Mouse (Mus musculus): ENCODE results near the gene Nkpd1. TPM values are rescaled to one million over a fixed set of nuclear protein-coding genes. Genes with fewer than 3 reads are reported as not detected.

The Nkpd1 gene
- 0.27 and 0.68 TPM in 2 replicates for total RNA-seq (2017)

DNA sequence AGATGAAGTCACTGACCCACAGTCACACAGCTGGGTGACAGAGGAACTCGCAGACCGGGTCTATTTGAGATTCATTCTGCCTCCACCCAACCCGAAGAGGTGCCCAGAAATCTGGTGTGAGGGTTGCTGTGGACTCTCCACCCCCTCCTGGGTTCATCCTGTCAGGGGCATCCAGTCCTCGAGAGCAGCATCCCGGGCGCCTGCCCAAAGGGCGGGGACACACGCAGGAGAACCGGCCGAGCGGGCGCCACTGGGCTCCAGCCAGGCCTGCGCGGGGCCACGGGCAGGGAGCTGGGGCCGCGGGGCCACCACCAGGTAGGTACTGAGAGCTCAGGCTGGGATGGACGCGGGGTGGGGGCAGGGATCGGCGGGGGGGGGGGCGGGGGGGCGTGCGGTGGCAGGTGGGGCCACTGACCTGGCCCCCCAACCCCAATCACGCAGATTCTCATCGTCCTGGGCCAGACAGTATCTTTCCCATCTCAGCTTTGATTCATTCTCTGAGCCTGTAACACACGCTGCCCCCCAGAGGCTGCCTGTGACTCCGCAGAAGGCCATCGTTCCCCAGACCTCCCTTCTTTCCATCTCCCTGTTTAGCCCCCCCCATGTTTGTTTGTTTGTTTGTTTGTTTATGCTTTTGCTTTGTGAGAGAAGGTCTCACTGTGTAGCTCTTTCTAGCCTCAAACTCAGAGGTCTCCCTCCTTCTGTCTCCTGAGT is at the start of gene Nkpd1:
Nkpd1 (plus strand) TSS at position 187 of the 714 bp plus-strand sequence.
- ATAC-seq (replicated peaks; ENCODE audit: low read depth, poor library complexity, severe bottlenecking) = no peak

DNA sequence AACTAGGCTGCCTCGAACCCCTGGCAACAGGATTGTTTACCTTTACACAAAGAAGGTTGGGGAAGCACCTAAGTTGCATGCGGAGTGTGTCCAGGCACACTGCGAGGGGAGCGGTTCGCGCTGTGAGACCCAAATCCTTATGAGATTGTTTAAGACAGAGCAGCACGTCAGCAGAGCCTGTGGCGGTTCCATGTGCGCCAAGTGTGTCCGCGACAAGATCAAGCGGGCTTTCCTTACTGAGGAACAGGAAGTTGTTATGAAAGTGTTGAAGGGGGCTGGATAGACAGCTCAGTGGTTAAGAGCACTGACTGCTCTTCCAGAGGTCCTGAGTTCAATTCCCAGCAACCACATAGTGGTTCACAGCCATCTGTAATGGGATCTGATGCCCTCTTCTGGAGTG is 49.4 kb upstream of the Nkpd1 start:
- peak; percentile 39 for ATAC-seq (replicated peaks; ENCODE audit: low read depth, poor library complexity, severe bottlenecking)

DNA sequence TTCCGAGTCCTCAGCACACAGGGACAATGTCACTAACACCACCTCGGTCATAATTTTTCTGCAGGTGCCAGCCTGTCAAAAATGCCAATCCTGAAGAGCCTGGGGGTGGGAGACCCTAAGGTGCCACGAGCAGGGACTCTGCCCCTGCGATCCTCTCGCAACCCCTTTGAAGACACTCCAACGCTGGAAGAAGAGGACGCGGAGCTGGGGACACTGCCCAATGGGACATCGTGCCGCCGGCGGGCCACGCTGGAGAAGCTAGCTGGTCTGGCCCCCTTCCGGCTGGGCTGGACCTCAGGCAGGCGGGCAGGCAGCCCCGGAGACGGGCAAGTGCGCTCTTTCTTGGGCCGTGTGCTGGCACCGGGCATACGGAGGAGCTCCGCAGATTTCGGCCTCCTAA is 48.2 kb upstream of the Nkpd1 start:
- ATAC-seq (replicated peaks; ENCODE audit: low read depth, poor library complexity, severe bottlenecking) = no peak

DNA sequence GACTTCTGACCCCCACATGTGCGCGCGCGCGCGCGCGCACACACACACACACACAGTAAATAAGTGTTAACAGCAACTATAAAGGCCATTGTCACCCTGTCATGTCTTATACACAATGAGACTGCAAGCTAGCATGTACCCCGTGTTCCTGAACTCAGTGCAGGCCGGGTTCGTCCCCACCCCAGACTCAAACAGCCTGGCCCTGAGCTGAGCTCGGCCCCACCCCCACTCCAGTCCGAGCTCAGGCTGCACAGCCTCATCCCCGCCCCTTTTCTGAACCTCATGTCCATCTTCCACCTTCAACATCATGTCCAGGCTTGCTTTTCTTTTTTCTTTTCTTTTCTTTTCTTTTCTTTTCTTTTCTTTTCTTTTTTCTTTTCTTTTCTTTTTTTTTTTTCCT is 47.3 kb upstream of the Nkpd1 start:
- no peak for ATAC-seq (replicated peaks; ENCODE audit: low read depth, poor library complexity, severe bottlenecking)

DNA sequence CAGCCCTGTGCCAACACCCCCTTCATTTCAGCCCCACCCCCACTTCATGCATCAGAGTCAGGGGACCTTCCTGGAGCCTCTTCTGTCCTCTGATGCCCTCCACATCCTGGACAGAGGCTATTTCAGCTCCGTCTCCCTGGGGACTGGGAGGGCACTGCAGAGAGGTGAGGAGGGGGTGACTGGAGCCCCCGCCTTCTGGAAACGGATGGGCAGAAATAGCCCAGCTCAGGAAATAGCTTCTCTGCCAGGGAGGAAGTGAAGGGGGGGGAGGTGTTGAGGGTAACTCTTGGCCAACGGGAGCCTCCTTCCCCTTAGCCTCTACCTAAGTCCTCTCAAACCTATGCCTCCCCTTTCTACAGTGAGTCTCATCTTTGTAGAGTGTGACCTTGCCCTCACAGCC is 45.2 kb upstream of the Nkpd1 start:
- peak; percentile 63 for ATAC-seq (replicated peaks; ENCODE audit: low read depth, poor library complexity, severe bottlenecking)

DNA sequence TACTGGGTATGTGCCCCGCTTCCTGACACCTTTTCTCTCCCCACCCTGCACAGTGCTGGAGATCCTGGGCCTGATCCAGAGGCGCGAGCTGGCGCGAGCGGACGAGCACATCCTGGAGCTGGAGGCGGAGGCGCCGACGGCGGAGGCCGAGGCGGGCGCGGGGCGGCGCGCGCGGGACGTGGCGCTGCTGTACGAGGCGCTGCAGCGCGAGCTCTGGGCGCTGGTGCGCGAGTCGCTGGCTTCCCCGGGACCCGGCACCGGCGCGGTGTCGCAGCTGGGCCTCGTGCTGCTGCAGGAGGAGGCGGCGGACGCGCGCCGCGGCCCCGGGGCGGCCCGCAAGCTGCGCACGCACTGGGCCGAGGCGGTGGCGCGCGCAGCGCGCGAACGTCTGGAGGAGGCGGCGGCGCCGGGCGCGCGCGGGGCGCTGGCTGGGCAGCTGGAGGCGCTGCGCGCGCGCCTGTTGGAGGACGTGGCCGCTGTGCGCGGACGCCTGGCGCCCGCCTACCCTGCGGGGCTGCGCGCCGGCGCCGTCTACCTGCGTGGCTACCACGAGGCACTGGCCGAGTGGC is 43.7 kb upstream of the Nkpd1 start:
- ATAC-seq (replicated peaks; ENCODE audit: low read depth, poor library complexity, severe bottlenecking) = no peak; the same call in 1 of the 2 replicates

DNA sequence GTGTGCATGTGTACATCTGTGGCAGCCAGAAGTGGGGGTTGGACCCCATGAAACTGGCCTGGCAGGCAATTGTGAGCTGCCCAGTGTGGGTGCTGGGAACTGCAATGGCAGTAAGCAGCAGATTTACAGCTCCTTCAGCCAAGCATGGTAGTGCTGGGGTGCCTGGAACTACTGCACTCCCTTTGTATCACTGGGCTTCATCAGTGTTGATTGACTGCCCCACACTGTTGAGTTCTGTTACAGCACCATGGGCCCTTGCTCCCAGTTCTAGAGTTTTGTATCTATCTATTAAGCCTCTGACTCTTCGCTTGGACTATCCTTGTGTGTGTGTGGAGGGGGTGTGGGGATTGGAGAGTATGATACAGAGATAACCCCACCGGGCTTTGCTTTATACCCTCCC is 40.6 kb upstream of the Nkpd1 start:
- no peak; the same call in 1 of the 2 replicates for ATAC-seq (replicated peaks; ENCODE audit: low read depth, poor library complexity, severe bottlenecking)

DNA sequence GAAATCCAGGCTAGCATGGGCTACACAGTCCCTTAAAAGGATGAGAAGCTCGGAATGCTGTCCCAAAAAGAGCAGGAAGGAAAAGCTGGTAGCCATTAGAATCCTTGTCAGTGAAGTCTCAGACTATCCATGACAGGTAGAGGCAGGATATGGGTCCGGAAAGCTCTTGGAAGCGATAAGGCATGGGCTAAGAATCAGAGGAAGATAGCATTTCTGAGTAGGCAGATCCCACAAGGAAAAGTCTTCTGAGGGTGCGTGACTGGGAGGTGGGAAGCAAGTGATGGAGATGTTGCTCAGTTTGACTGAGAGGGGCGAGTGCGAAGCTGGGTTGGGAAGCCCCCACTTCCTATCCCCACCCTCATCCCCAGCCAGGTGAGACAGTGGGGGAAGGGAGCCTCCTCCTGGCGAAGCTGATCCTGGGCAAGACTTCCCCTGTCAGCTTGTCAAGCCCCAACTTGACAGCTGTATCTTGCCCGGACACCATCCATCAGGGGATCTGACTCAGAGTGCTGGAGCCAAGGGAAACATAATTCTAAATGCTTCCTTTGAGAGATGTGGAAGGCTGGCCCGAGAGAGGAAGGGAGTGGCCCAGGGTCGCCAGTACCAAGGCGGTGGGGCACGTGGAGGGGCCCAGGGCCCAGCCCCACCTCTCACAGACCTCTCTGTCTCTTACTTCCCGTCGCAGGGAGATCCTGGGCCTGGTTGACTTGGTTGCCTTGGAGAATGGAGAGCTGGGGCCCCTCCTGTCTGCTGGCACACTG is 39.8 kb upstream of the Nkpd1 start:
- ATAC-seq (replicated peaks; ENCODE audit: low read depth, poor library complexity, severe bottlenecking) = no peak

DNA sequence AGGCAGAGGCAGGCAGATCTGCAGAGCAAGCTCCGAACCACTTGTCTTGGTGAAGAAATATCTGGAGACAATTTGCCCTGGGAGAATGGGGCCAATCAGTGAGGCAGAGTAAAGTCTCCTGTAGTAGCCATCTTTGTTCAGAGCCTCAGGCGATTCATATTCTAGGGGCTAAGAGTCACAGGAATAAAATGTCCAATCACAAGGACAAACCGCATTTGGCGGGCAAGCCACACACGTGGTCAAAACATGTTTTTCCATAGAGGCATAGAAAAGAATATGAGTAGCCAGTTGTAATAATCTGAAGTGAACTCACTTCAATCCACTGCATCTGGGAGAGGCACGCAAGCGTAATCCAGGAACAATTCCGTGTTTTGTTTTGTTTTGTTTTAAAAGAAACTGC is 34.4 kb upstream of the Nkpd1 start:
- ATAC-seq (replicated peaks; ENCODE audit: low read depth, poor library complexity, severe bottlenecking) = no peak

DNA sequence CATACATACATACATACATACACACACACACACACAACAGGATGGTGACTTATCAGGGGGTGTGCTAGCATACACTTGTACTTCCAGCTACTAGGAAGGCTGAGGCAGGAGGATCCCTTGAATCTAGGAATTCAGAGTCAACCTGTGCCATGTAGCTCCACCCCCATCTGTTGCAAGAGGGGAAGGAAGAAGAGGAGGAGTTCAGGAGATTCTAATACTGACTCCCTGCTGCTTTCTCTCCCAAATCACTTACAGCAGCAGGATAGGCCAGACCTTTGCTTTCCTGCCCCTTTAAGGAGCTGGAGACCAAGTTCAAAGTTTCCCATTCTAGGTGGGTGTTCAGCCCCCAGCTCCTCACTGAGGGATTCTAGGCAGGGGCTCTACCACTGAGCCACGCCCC is 32.1 kb upstream of the Nkpd1 start:
- ATAC-seq (replicated peaks; ENCODE audit: low read depth, poor library complexity, severe bottlenecking) = no peak

DNA sequence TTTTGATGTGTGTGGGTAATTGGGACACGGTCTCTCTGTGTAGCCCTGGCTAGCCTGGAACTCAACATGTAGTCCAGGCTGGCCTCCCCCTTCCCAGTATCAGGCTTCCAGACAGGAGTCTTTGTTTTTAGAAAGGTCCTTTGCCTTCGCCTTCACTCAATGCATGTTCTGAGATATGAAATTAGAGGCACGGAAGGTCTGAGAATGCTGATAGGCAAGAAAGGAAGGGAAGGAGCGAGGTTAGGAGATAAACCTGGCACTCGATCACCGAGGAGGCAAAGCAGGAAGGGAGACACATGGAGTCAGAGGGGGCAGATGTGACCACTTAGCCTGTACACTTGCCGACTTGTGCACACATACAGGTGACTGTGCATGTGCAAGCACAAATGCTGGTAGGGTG is 31.1 kb upstream of the Nkpd1 start:
- ATAC-seq (replicated peaks; ENCODE audit: low read depth, poor library complexity, severe bottlenecking) = no peak

DNA sequence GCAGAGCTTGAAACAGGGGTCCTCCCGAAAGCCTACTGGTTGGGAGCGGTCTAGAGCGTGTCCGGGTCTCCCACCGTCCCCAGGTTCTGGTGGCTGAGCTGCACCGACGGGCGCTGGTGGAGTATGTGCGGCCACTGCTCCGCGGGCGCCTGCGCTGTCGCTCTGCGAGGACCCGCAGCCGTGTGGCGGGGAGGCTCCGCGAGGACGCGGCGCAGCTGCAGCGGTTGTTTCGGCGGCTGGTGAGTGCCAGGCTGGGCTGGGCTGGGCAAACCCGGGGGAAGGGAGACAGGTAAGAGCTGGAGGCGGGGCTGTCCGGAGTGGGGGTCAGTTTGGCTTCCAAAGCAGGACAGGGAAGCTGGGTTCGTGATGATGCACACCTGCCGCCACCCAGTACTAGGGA is 28.1 kb upstream of the Nkpd1 start:
- no peak for ATAC-seq (replicated peaks; ENCODE audit: low read depth, poor library complexity, severe bottlenecking)

DNA sequence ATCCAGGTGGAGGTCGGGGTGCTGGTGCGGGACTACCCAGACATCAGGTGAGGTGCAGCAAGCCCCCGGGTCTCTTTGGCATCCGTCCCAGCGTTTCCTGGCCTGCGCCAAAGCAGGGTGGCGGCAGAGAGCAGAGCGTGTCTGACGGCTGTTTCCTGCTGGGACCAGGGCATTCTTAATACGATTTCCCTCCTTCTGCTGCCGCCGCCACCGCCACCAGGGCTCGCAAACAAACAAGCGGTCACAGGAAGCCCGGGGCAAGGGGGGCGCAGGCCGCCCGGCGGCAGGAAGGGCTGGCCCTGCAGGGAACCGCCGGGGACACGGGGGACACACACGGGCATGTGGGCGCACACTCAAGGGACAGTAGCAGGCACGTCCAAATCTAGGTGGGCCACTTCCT is 25.9 kb upstream of the Nkpd1 start:
- ATAC-seq (replicated peaks; ENCODE audit: low read depth, poor library complexity, severe bottlenecking) = peak; percentile 83

DNA sequence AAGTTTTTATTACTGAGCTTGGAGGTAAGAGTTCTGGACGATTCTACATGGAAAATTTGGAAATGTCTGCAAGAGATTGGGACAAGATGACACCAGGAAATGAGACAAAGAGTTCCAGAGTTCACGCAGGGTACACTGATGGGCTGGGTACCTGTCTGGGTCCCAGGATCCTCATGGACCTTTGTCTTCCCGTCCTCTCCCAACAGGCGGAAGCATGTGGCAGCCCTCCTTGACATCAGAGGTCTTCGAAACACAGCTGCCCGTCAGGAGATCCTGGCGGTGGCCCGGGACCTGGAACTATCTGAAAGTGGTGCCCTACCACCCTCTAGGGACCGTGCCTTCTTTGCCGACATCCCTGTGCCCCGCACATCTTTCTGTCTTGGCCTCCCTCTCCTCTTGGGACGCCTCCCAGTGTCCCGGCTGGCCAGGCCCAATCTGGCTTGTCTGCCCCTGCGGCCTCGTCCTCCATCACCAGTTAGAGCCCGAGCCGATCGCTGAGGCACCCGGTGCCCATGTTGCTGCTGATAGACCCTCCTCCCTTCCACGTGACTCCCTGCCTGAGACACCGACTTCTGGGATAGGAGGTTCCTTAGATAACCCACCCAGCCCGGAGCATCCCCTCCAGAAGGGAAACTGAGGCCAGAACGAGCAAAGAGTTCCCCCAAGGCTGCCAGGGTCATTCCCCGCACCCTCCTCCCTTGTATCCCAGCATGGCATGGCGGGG is 22.7 kb upstream of the Nkpd1 start:
- ATAC-seq (replicated peaks; ENCODE audit: low read depth, poor library complexity, severe bottlenecking) = no peak

DNA sequence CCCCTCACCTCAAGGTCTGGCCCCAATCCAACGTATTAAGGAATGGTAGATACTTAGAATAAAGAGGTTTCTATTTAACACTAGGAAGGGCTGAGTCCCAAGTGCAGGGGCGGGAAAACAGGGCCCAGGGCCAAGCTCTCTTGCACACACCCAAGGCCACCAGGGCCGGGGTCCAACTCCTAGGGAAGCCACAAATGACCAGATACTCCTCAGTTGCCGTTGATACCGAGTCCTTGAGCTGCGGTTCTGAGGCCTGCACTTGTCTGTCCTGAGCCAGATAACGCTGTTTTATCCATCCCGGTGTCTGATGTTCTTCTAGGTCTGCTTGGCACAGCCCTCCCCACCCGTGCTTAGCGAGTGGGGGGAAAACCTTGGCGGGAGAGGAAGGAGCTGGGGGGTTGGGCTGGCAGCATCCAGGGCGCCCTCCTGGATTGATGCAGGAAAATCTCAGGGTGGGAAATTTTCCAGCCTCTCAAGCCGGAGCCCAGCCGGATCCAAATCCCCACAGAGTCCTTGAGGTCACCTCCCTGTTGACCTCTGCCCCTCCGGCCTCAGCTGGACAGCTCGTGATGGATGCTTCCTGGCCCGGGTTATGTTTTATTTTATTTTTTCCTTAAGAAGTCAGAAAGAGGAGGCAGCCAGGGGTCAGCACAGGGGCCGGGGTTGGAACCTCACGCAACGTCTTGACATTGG is 22.0 kb upstream of the Nkpd1 start:
- no peak for ATAC-seq (replicated peaks; ENCODE audit: low read depth, poor library complexity, severe bottlenecking)

DNA sequence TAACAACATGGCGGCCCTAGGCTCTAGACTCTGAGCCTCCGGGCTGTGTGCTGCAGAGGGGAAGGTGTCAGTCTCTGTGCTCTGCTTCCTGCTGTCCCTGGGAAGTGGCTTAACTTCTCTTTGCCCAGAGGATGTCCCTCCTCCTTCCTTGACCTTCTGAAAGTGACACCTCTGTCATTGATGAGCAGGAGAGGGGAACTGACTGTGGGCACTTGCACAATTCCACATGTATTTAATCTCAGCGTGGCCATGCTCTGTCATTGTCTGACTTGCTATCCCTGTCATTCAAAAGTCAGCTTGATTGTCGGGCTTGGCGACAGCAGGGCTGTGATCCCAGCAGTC is 21.5 kb upstream of the Nkpd1 start:
- no peak for ATAC-seq (replicated peaks; ENCODE audit: low read depth, poor library complexity, severe bottlenecking)

DNA sequence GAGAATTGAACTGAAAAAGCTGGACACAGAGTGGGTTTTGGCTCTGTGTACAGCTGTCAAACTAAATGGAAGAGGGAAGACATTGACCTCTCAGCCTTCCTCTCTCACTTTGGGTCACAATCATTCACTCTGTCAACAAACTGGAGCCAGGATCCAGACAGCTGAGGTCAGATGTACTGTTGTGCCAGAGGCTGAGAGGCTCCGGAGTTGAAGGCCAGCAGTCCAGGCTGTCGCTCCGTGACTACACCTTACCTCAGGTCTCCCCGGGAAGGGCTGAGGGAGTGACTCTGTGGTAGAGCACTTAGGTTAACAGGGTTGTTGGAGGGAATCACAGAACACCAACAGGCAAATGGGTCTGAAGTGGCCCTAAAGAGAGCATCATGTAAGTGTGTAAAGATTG is 19.3 kb upstream of the Nkpd1 start:
- ATAC-seq (replicated peaks; ENCODE audit: low read depth, poor library complexity, severe bottlenecking) = no peak

DNA sequence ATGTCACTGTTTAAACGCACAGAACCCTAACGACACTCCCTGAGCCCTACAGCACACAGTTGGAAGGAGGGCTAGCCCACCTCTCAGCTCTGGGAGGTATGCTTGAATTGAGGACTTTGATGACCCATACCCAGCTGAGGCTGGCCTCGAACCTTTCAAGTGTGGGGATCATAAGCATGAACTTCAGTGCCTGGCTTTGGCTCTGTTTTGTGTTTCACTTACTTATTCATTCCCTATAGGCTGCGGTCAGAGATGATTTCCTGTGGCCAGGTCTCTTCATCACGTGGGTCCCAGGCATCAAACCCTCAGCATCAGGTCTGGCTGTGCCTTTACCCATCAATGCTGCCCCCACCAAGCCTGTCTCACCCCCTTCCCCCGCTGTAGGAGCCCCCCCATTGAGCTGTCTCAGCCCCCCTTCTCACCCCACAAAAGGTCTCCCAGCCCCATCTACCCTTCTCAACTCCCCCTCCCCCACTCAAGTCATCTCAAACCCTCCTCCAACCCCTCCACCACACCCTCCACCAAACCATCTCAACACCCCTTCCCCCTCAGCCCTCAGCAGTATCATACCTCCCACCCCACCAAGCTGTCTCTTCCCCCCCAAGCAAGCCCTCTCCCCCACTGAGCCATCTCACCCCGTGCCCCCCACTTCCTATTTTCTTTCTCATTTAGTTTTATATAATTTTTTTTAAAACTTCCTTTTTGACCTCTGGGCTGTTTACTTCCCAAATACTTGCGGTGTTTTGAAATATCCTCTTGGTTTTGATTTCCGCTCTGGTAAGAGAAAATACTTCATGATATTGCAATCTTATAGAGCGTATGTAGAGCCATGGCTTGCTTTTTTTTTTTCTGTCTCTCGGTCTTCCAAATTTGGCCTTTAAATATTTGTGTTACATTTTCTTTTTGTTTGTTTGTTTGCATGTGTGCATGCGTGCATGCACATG is 16.9 kb upstream of the Nkpd1 start:
- ATAC-seq (replicated peaks; ENCODE audit: low read depth, poor library complexity, severe bottlenecking) = peak; percentile 54

DNA sequence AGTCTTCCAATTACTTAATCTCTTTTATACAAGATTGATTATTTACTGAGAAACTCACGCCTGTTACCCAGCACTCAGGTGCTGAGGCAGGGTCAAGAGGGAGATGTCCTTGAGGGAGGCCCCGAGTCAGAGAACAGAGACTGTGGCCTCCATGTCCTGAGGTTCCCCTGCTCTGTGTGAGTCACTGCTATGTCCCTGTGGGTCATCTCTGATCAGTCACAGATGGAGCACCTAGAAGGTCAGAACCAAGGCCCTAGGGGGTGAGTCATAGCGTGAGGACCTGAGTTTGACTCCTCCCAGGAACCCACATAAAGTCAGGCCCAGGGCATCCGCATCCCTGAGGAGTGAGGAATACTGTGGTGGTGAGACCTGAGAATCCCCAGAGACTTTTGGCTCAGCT is 16.0 kb upstream of the Nkpd1 start:
- ATAC-seq (replicated peaks; ENCODE audit: low read depth, poor library complexity, severe bottlenecking) = no peak

Measured in common myeloid progenitor, adult 5-6 weeks (primary cell).